In genomic region chr12:69400367-69400766, GRCm38 (mm10) we compare ENCODE assay signal across 21 mouse cellular contexts. TPM values are rescaled to one million over a fixed set of nuclear protein-coding genes. Genes with fewer than 3 reads are reported as not detected.
"Had no signal": no experiment of that assay in that cellular context is flagged by ENCODE, and none has a peak within 500 bp of the region (broad histone marks: within the 10 kb centered on the region; RNA-seq: fewer than 3 reads in every experiment).

No protein-coding gene starts in this region.

- H3K9me3 ChIP-seq: lung, embryonic 15.5 days; midbrain, embryonic 10.5 days; midbrain, embryonic 12.5 days; neural tube, embryonic 13.5 days; neural tube, embryonic 15.5 days had no signal

- H3K9ac ChIP-seq: lung, embryonic 15.5 days; midbrain, embryonic 12.5 days; neural tube, embryonic 13.5 days; neural tube, embryonic 15.5 days had no signal

- H3K4me1 ChIP-seq: midbrain, embryonic 10.5 days; midbrain, embryonic 12.5 days; neural tube, embryonic 13.5 days; neural tube, embryonic 15.5 days had no signal

- DNase-seq: lung, adult 2 months; lung, postnatal 14 days; lung, postnatal 36 days; midbrain, embryonic 14.5 days; right cerebral cortex, adult 18-20 months; right cerebral cortex, postnatal 25 days; right cerebral cortex, postnatal 4 days; spleen, adult 18-20 months; thymus, adult 18-20 months; thymus, postnatal 14 days; thymus, postnatal 36 days had no signal

- H3K4me2 ChIP-seq: lung, embryonic 15.5 days; midbrain, embryonic 12.5 days; neural tube, embryonic 13.5 days; neural tube, embryonic 15.5 days had no signal

- H3K36me3 ChIP-seq: lung, embryonic 15.5 days; midbrain, embryonic 10.5 days; midbrain, embryonic 12.5 days; neural tube, embryonic 13.5 days; neural tube, embryonic 15.5 days had no signal

- H3K27me3 ChIP-seq: lung, embryonic 15.5 days; midbrain, embryonic 12.5 days; neural tube, embryonic 13.5 days; neural tube, embryonic 15.5 days had no signal

- H3K27ac ChIP-seq: lung, embryonic 15.5 days; midbrain, embryonic 10.5 days; midbrain, embryonic 12.5 days; neural tube, embryonic 13.5 days; neural tube, embryonic 15.5 days had no signal

- H3K4me3 ChIP-seq: lung, embryonic 15.5 days; midbrain, embryonic 10.5 days; midbrain, embryonic 12.5 days; myocyte; neural tube, embryonic 13.5 days; neural tube, embryonic 15.5 days had no signal

- ATAC-seq: lung, postnatal 0 days; midbrain, embryonic 16.5 days had no signal

RNA-seq across cellular contexts. Expression of gene Gm9887, which starts 28.1 kb away (rescaled TPM):
- total RNA-seq: megakaryocyte, adult 5-6 weeks; megakaryocyte-erythroid progenitor cell, adult 5-6 weeks had no signal
